Mouse (Mus musculus) stomach, postnatal 0 days (tissue): ENCODE measurements around the gene Rabl2.

Experiments used
- CTCF ChIP-seq: IDR thresholded peaks from 2 replicates; pipeline ENCODE4 v1.5.1; 2016; ENCODE audit warnings: antibody characterized with exemption, low read depth, mild to moderate bottlenecking, moderate library complexity
- EP300 ChIP-seq: optimal IDR thresholded peaks from 2 replicates; pipeline ENCODE3; 2016; ENCODE audit warnings: antibody characterized with exemption

- TF ChIP-seq CTCF (no peak), EP300 (no peak)
These were observed 9.2 kb downstream of the Rabl2 start for GRCm38 (mm10) chr15:89582494-89582893.
